In the genomic region with DNA sequence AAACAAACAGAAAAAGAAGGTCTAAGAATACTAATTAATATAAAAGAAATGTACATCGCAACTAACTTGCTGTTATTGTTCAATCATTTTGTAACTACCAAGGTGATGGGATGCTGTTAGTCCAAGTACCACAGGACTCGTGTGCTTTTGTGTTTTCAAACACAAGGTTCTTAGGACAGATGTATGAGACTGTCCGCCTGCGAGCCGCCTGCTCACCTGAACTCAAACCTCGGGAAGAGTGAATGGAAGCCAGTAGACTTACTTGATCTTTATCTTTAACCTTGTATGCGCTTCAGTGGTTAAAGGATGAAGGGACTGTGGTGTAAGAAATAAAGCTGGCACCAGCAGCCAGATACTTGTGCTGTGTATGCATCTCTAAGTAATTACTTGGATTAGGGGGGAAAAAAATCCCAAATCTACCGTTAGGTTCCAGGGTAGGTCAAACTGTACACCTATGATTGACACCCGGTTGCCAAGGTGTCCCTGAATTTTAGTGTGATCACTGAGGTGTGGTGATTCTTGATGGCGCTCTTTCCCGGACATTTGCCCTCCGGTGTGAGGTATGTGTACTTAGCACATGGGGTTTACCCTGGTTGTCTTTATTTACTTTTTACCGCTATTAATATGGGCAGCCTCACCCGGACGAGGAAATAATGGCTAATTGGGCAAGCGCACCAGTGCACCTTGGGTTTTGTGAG, we compare ENCODE assay signal across 27 mouse cellular contexts. TPM values are rescaled to one million over a fixed set of nuclear protein-coding genes. Genes with fewer than 3 reads are reported as not detected.
A peak's percentile ranks its signal among the peaks of the same experiment; 100 is the strongest.
DNase-seq lines count a peak whose midpoint lies in the region; ATAC-seq and TF ChIP-seq lines count a peak whose summit lies in the region.
"Had no signal": no experiment of that assay in that cellular context is flagged by ENCODE, and none has a peak within 500 bp of the region (broad histone marks: within the 10 kb centered on the region; RNA-seq: fewer than 3 reads in every experiment).

No protein-coding gene starts in this region.

- H3K9ac ChIP-seq in intestine, embryonic 14.5 days (ENCODE audit: low read length), result no peak overlapping the region
- no peak overlapping the region for H3K9ac ChIP-seq in intestine, postnatal 0 days (ENCODE audit: low read depth, low read length)
- H3K9ac ChIP-seq in stomach, embryonic 15.5 days, result no peak overlapping the region
- no peak overlapping the region for H3K9ac ChIP-seq in forebrain, postnatal 0 days
- H3K9ac ChIP-seq: embryonic facial prominence, embryonic 13.5 days; forebrain, embryonic 12.5 days; forebrain, embryonic 15.5 days; hindbrain, embryonic 12.5 days; hindbrain, embryonic 15.5 days had no signal

- H3K4me1 ChIP-seq in intestine, embryonic 14.5 days (replicated peaks; ENCODE audit: control insufficient read depth, insufficient read depth, low read length), result peaks cover 11% of the 10 kb centered on the region; the same call in 1 of the 2 replicates
- no peaks in the 10 kb centered on the region for H3K4me1 ChIP-seq in intestine, postnatal 0 days (replicated peaks; ENCODE audit: control insufficient read depth, insufficient read depth, low read length)
- H3K4me1 ChIP-seq in stomach, embryonic 15.5 days, result no peaks in the 10 kb centered on the region
- peaks cover 4% of the 10 kb centered on the region; the same call in 1 of the 2 replicates for H3K4me1 ChIP-seq in forebrain, postnatal 0 days (ENCODE audit: insufficient read depth)

- 77% methylated on average over 16 of the region's 16 CpGs for WGBS in intestine, embryonic 14.5 days
- WGBS in intestine, postnatal 0 days, result 55% methylated on average over 16 of the region's 16 CpGs
- 74% methylated on average over 16 of the region's 16 CpGs for WGBS in stomach, embryonic 15.5 days
- 87% methylated on average over 16 of the region's 16 CpGs for WGBS in forebrain, postnatal 0 days

- no peak overlapping the region for H3K27ac ChIP-seq in intestine, embryonic 14.5 days (ENCODE audit: low read depth)
- H3K27ac ChIP-seq in intestine, postnatal 0 days (ENCODE audit: low read depth, low read length), result no peak overlapping the region
- H3K27ac ChIP-seq in stomach, embryonic 15.5 days, result no peak overlapping the region
- no peak overlapping the region for H3K27ac ChIP-seq in forebrain, postnatal 0 days (ENCODE audit: low read depth, low read length)
- H3K27ac ChIP-seq: embryonic facial prominence, embryonic 10.5 days; embryonic facial prominence, embryonic 13.5 days; forebrain, embryonic 12.5 days; forebrain, embryonic 15.5 days; gastrocnemius, adult 2 months; hindbrain, embryonic 12.5 days; hindbrain, embryonic 15.5 days had no signal

- H3K9me3 ChIP-seq in intestine, embryonic 14.5 days (ENCODE audit: control insufficient read depth, low read length), result no peaks in the 10 kb centered on the region
- H3K9me3 ChIP-seq in intestine, postnatal 0 days (ENCODE audit: control insufficient read depth), result no peaks in the 10 kb centered on the region
- H3K9me3 ChIP-seq in stomach, embryonic 15.5 days, result no peaks in the 10 kb centered on the region
- no peaks in the 10 kb centered on the region for H3K9me3 ChIP-seq in forebrain, postnatal 0 days (ENCODE audit: low read length)
- H3K9me3 ChIP-seq: embryonic facial prominence, embryonic 10.5 days; embryonic facial prominence, embryonic 13.5 days; forebrain, embryonic 12.5 days; forebrain, embryonic 15.5 days; G1E; hindbrain, embryonic 12.5 days; hindbrain, embryonic 15.5 days had no signal

- peak overlapping the region; percentile 97 for H3K4me2 ChIP-seq in intestine, embryonic 14.5 days (ENCODE audit: low read length)
- no peak overlapping the region for H3K4me2 ChIP-seq in intestine, postnatal 0 days (replicated peaks; ENCODE audit: low read depth)
- H3K4me2 ChIP-seq in stomach, embryonic 15.5 days, result peak overlapping the region; percentile 24
- H3K4me2 ChIP-seq in forebrain, postnatal 0 days (ENCODE audit: low read depth), result no peak overlapping the region
- H3K4me2 ChIP-seq: embryonic facial prominence, embryonic 13.5 days; forebrain, embryonic 12.5 days; forebrain, embryonic 15.5 days; heart, embryonic 11.5 days; hindbrain, embryonic 12.5 days; hindbrain, embryonic 15.5 days had no signal

- H3K27me3 ChIP-seq in intestine, embryonic 14.5 days (replicated peaks; ENCODE audit: control insufficient read depth, insufficient read depth, low read length), result peaks cover 35% of the 10 kb centered on the region
- 0 out of 2 replicates have a peak, but pooled peaks cover 2% of the 10 kb centered on the region for H3K27me3 ChIP-seq in intestine, postnatal 0 days (replicated peaks; ENCODE audit: control insufficient read depth, insufficient read depth, low read length)
- 0 out of 2 replicates have a peak, but pooled peaks cover 9% of the 10 kb centered on the region for H3K27me3 ChIP-seq in stomach, embryonic 15.5 days (replicated peaks)
- H3K27me3 ChIP-seq in forebrain, postnatal 0 days (ENCODE audit: insufficient read depth, low read length), result peaks cover 48% of the 10 kb centered on the region

- H3K36me3 ChIP-seq in intestine, embryonic 14.5 days (ENCODE audit: control insufficient read depth, insufficient read depth, low read length), result no peaks in the 10 kb centered on the region
- H3K36me3 ChIP-seq in intestine, postnatal 0 days (ENCODE audit: control insufficient read depth, insufficient read depth), result no peaks in the 10 kb centered on the region
- H3K36me3 ChIP-seq in stomach, embryonic 15.5 days, result no peaks in the 10 kb centered on the region
- H3K36me3 ChIP-seq in forebrain, postnatal 0 days (ENCODE audit: insufficient read depth), result no peaks in the 10 kb centered on the region
- H3K36me3 ChIP-seq: embryonic facial prominence, embryonic 10.5 days; embryonic facial prominence, embryonic 13.5 days; forebrain, embryonic 12.5 days; forebrain, embryonic 15.5 days; G1E; hindbrain, embryonic 12.5 days; hindbrain, embryonic 15.5 days had no signal

- no peak for ATAC-seq in intestine, embryonic 14.5 days (replicated peaks; ENCODE audit: low FRiP score, low TSS enrichment, low read depth)
- no peak for ATAC-seq in intestine, postnatal 0 days
- no peak for ATAC-seq in stomach, embryonic 15.5 days (ENCODE audit: insufficient read depth, low FRiP score, low read depth)
- no peak for ATAC-seq in forebrain, postnatal 0 days
- no peak for ATAC-seq in megakaryocyte progenitor cell, adult 5-6 weeks (replicated peaks; ENCODE audit: poor library complexity)
- ATAC-seq: forebrain, embryonic 15.5 days; Patski had no signal

- no peak for DNase-seq in intestine, embryonic 14.5 days (ENCODE audit: low spot score)
- peak; percentile 92 for DNase-seq in 3T3-L1 (ENCODE audit: low read depth, low spot score)
- no peak for DNase-seq in forebrain, postnatal 0 days
- DNase-seq: adrenal gland, adult 2 months; adrenal gland, postnatal 25 days; B cell, adult 2 months; cerebellum, adult 11-12 months; cerebellum, adult 8-10 months; cerebellum, postnatal 10 days; cerebellum, postnatal 36 days; embryo, embryonic 11 days; gastrocnemius, adult 2 months; gastrocnemius, postnatal 14 days; heart, adult 11 months had no signal

- TF ChIP-seq CTCF in intestine, postnatal 0 days (IDR thresholded peaks at IDR 0.05; ENCODE audit: low read depth), result no peak
- no peak for TF ChIP-seq CTCF in forebrain, postnatal 0 days (IDR thresholded peaks at IDR 0.05; ENCODE audit: low read depth)

- peak overlapping the region; percentile 15; the same call in 1 of the 2 replicates for H3K4me3 ChIP-seq in intestine, embryonic 14.5 days (ENCODE audit: low read depth, low read length)
- no peak overlapping the region for H3K4me3 ChIP-seq in intestine, postnatal 0 days (ENCODE audit: low read depth, low read length)
- H3K4me3 ChIP-seq in stomach, embryonic 15.5 days (replicated peaks), result no peak overlapping the region
- no peak overlapping the region for H3K4me3 ChIP-seq in forebrain, postnatal 0 days (ENCODE audit: low read depth, low read length)
- H3K4me3 ChIP-seq: embryonic facial prominence, embryonic 10.5 days; embryonic facial prominence, embryonic 13.5 days; erythroblast, embryonic 14.5 days; forebrain, embryonic 12.5 days; forebrain, embryonic 15.5 days; hindbrain, embryonic 12.5 days; hindbrain, embryonic 15.5 days had no signal

RNA-seq across cellular contexts. Expression of a gene that starts 2.4 kb away (rescaled TPM):
- 66.6 and 85.8 TPM in 2 replicates for polyA plus RNA-seq in intestine, embryonic 14.5 days (2014; fragmentation: Nextera tagmentation; extraction: Ambion mirVana)
- polyA plus RNA-seq in intestine, postnatal 0 days (2015; fragmentation: Nextera tagmentation; extraction: Ambion mirVana), result 32.8 and 33.8 TPM in 2 replicates
- 57.1 and 57.7 TPM in 2 replicates for polyA plus RNA-seq in stomach, embryonic 15.5 days (2015; fragmentation: Nextera tagmentation; extraction: Ambion mirVana)
- total RNA-seq in forebrain, postnatal 0 days (2014; rRNA removed), result 3.0 and 3.4 TPM in 2 replicates
- polyA plus RNA-seq in forebrain, postnatal 0 days (2015; fragmentation: Nextera tagmentation; extraction: Ambion mirVana), result 4.4 and 7.5 TPM in 2 replicates
- not detected in 2 replicates for total RNA-seq in megakaryocyte progenitor cell, adult 5-6 weeks (2015)
- total RNA-seq in megakaryocyte progenitor cell, adult 5-6 weeks (2017), result 0.17 TPM in 1 of 2 replicates, not detected in the other
- polyA plus RNA-seq: erythroblast, embryonic 14.5 days; G1E had no signal

Comparison
In these comparisons a context has a peak if more than half of its experiments do, and no peak if none do; other contexts are left out.
1. H3K4me2 ChIP-seq: peak in intestine, embryonic 14.5 days (single experiment) and stomach, embryonic 15.5 days (single experiment); none in intestine, postnatal 0 days (single experiment) and forebrain, postnatal 0 days (single experiment).